Mouse (Mus musculus) CD4-positive helper T cell, adult 2 months (primary cell): Measurements from ENCODE around the gene Gm9833.

Experiments used
- DNase-seq: peaks from one replicate; pipeline ENCODE4 v3.0.0-alpha.2; 2012; ENCODE audit warnings: low read depth, missing footprints, low spot score

Gm9833 gene

DNA sequence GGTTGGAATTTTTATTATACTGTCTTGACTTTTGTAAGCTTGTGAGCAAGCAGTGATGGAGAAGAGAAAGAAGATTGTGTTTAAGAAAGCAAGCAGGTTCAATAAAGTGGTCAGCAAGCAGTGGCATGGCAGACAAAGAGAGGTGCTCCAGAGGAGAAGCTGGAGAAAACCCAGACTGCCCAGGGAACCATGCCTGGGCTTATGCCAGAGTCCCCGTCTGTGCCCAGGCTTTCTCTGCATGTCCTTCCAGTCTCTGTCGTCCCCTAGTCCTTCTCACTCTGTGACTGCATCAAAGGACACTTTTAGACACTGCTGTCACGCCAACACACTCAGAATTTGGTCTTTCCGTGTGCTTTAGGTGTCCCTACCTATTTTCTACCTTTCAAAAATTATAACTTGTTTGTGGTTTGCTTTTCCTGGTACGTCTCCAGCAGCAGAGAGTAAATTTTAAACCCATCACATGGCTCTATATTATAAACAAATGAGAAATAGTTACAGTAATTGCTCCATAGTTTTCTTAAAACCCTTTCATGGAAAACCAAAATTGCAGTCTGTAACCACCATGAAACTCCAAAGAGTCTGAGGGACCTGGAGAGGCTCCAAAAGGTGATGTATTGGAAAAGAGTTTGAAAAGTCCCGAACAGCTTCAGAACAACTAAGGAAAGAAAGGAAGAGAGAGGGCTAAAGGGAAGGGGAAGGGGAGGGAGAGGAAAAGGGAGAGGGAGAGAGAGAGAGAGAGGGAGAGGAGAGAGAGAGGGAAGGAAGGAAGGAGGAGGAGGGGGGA is 34.2 kb downstream of the Gm9833 start:
- DNase-seq: no peak

DNA sequence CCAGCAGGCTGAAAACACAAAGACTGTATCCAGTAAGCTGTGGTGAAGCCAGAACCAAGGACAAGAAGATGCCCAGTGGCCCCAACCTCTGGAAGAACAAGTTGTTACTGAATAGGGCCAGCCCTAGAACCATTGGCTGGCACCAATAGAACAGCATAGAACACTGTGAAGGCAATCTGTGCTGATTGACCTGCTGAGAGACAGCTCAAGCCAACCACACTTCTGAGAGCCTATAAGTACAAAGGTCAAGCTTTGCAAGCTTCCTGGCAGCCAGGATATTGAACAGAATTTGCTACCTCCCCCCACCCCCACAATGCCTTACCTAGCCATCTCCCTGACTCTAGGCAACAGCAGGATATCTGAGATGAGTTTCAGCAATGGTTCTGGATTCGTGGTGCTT is 35.7 kb downstream of the Gm9833 start:
- no peak for DNase-seq

DNA sequence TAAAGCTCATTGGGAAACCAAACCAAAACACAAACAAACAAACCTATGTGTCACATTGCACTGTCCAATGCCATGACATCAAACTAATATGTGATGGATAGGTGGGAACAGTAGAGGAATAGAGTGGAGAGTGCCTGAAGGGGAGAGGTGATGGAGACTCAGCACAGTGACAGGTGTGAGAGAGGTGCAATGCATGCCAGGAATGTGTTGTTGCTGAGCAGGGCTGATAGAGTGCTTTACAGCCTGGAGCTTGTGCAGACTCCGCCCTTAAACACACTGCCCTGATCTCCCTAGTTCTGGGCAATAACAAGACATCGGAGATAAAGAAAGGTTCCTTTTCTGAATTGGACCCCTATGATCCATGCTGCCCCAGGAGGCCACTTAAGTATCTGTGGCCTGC is 36.2 kb downstream of the Gm9833 start:
- no peak for DNase-seq

DNA sequence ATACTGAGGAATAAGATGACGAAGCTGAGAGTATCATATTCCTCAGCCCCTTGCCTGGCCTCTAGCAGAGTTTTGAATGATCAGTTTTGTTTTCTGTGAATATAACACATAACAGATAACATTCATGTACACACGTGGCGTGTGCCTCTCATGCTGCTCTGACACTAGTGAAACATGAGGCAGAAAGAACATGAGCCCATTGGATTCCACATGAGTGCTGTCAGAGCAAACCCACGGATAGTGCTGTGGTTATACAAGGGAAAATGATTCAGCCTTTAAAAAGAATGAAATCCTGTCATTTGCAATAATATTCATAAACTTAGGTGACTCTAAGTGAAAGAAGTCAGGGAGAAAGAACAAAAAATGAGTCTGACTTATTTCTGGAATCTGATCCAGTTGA is 37.4 kb downstream of the Gm9833 start:
- DNase-seq: no peak

DNA sequence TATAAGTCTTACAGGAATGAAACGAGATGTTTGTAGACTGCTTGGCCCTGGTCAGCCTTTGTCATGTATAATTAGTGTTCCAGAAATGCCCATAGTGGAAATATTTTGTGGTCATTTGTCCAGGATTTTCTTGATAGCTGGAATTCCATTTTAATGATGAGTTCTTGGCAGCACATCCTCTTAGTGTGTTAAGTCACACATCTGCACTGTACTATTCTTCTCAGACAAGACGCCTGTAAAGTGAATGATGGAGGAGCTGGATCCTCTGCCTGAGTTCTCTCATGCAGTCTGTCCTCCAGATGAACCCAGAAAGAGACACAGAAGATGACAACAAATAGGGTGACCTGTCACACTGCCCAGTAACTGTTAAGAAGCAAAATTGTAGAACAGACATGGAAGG is 38.1 kb downstream of the Gm9833 start:
- no peak for DNase-seq

DNA sequence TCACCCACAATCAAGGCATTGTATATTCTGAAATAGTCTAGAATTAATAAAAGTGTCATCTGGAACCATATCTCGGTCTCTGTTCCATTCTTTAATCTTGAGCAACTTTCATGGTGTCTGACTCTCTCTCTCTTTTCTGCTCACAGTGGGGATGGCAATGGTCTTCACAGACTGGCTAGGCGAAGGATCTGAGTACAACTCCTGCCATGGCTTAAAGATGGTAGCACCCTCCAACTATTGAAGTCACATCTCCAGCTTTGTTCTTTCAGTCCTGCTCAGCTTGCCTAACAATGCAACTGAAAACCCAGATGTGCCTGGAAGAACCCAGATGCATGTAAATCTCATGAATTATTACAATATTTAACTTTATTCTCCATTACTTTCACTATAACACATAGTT is 38.6 kb downstream of the Gm9833 start:
- no peak for DNase-seq

DNA sequence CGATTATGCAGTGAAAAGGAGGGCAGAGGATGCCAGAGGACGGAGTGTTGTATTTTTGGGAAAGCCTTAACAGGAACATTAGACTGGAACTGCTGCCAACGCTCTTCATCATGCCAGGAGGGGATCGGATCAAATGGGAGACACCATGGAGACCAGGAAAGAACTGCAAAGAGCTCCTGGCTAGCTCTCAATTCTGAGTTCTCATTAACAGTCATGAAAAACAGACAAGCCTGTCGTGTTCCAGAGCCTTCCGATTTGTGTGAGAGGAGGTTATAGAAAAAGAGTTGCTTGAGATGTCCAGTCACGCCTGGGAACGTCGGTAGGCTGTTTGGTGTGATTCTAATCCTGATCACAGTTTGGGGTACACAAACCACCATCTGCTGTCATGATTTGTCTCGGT is 39.0 kb downstream of the Gm9833 start:
- no peak for DNase-seq

DNA sequence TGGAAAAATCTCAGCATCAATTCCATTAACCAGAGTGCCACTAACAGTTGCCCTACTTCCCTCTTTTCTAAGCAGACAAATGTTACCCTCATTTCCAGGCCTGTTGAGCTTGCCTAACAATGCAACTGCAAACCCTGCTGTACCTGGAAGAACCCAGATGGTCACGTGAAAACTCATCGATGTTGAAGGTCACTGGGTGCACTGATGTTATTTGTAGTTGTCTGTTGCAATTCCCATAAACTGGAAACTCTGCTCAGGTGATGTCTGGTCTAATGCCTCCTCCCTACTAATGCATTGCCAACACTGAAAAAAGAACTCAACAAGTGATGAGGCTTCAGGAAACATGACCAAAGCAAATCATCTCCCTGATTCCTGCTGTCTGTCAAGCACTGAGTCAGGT is 39.6 kb downstream of the Gm9833 start:
- DNase-seq: no peak
